Mouse (Mus musculus) bone marrow, adult 2 months (tissue): Measurements from ENCODE around the gene Nav3.

Experiments
- CTCF ChIP-seq: fragments of 200-500 bp; IDR thresholded peaks from 2 replicates; pipeline ENCODE4 v1.5.1; 2011; ENCODE audit warnings: low read length, control low read depth; ENCODE audit not compliant: control insufficient read depth, insufficient read depth
- POLR2A ChIP-seq: fragments of 200-500 bp; IDR thresholded peaks from 2 replicates; pipeline ENCODE4 v1.6.1; 2011; ENCODE audit warnings: low read depth, mild to moderate bottlenecking, control low read depth, low read length, borderline replicate concordance; ENCODE audit not compliant: control insufficient read depth

GRCm38 (mm10) chr10:109699771-109700335, 756.2 kb downstream of the Nav3 start:
- TF ChIP-seq POLR2A = no peak
- no peak for TF ChIP-seq CTCF
